Mouse (Mus musculus): ENCODE measurements around the gene St6galnac3.

DNA sequence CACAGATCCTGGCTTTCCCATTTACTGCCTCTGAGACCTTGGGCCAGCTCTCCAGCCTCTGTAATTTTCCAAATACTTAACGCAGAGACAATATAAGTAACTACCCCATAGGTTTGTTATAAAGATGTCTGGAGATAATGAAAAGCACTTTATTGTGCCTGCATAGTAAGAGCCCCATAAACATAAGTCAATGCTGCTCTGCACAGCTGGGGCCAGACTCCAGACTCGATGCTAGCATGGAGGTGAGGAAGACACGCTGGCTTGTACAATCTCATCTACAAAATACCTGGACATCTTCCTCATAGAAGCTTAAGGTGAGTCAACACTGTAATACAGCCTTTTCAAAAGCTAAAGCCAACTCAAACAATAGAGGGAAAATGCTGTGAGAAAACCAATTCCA lies 473.3 kb downstream of the St6galnac3 start:
- TF ChIP-seq MEF2A (IDR thresholded peaks at IDR 0.05; ENCODE audit: borderline replicate concordance, low read depth, low read length), result no peak
- no peak for TF ChIP-seq POLR2A (IDR thresholded peaks at IDR 0.05; ENCODE audit: low read depth, low read length)
- no peak for TF ChIP-seq USF1 (IDR thresholded peaks at IDR 0.05; ENCODE audit: low read depth, low read length)
- no peak for TF ChIP-seq EP300 (IDR thresholded peaks at IDR 0.05; ENCODE audit: low read length)
- TF ChIP-seq ZMIZ1 (IDR thresholded peaks at IDR 0.05; ENCODE audit: low read depth, low read length), result no peak
- no peak for TF ChIP-seq CTCF (conservative IDR thresholded peaks at IDR 0.05 in 1 of 2, IDR thresholded peaks at IDR 0.05 in 1 of 2; ENCODE audit: low read depth in 2 of 2, low read length in 2 of 2)

Data from CH12.LX (cell line).